Mouse (Mus musculus) megakaryocyte, embryonic 14.5 days (primary cell): ENCODE data around the gene Slc25a42.

Experiments used
- FLI1 ChIP-seq: IDR thresholded peaks from 2 replicates; pipeline ENCODE4 v1.6.1; 2012; ENCODE audit warnings: low read length, inconsistent platforms, mixed read lengths
- GATA1 ChIP-seq: IDR thresholded peaks from 3 replicates; pipeline ENCODE4 v1.6.1; 2012; ENCODE audit warnings: mixed read lengths, low read length, inconsistent platforms, borderline replicate concordance

DNA sequence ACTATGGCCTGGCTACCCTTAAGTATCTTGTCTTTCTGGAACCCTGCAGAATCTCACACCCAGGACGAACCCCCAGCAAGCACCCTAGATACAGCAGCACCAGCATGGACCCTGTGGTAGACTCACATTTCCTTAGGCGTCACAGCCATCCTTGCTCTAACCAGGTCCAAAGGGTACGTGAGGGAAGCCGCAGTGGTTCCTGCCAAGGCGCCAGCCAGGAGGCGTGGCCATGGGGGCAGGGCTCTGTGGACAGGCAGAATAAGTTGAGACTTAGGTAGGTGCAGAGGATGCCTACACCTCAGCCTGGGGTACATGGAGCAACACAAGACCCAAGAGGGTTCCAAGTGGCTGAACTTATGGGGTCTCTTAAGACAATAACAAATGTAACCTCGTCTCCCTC is 23.4 kb downstream of the Slc25a42 start:
- no peak for TF ChIP-seq FLI1
- TF ChIP-seq GATA1 = no peak
